Mouse (Mus musculus) bone marrow macrophage, adult 2 months (primary cell): Measurements from ENCODE around the gene Tex36.

Experiments
- CTCF ChIP-seq: IDR thresholded peaks from 2 replicates; pipeline ENCODE4 v1.5.1; 2012; ENCODE audit warnings: low read depth, mild to moderate bottlenecking, low read length, moderate library complexity
- POLR2A ChIP-seq: IDR thresholded peaks from 2 replicates; pipeline ENCODE4 v1.6.1; 2012; ENCODE audit warnings: mild to moderate bottlenecking, low read depth, low read length, borderline replicate concordance

- TF ChIP-seq CTCF (no peak), POLR2A (no peak)
Measured at GRCm38 (mm10) chr7:133580296-133580640, 21.7 kb downstream of the Tex36 start.
